Mouse (Mus musculus) MEL-GATA-1-ER (cell line): ENCODE results near the gene 1810055G02Rik.

Source experiments
- DNase-seq: peaks from one replicate; pipeline ENCODE4 v3.0.0-alpha.2; 2012; ENCODE audit warnings: low read depth; ENCODE audit errors: extremely low read depth

1810055G02Rik gene

DNA sequence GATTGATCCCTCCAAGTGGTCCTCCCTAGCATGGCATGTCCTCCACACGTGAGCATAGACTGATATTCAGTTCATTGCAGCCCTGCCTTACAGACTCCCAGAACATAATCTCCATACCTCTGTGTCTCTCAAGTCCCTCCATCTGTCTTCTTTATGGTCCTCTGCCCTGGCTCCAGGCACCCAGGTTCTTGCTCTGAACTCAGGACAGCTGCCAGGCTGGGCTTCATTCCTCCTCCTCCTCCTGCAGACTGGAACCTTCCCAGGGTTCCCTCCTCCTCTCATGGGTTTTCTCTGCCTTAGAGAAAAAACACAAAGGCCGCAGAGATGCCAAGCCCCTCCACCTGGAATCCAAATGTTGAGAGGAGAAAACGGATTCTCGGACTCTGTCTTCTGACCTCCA is 34.6 kb downstream of the 1810055G02Rik start:
- no peak for DNase-seq

DNA sequence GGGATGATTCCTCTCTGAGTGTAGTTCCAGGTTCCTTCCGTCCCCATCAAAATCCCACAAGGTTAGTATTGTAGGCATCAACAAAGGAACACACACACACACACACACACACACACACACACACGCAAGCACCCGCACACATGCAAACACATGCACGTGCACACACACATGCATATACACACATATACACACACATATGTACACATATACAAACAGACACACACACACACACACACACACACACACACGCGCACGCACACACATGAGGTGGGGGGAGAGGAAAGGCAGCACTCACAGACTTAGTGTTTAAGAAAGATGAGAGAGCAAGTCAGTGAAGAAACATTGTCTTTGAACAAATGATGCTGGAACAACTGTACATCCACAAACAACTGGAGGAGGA is 35.3 kb downstream of the 1810055G02Rik start:
- DNase-seq = no peak

DNA sequence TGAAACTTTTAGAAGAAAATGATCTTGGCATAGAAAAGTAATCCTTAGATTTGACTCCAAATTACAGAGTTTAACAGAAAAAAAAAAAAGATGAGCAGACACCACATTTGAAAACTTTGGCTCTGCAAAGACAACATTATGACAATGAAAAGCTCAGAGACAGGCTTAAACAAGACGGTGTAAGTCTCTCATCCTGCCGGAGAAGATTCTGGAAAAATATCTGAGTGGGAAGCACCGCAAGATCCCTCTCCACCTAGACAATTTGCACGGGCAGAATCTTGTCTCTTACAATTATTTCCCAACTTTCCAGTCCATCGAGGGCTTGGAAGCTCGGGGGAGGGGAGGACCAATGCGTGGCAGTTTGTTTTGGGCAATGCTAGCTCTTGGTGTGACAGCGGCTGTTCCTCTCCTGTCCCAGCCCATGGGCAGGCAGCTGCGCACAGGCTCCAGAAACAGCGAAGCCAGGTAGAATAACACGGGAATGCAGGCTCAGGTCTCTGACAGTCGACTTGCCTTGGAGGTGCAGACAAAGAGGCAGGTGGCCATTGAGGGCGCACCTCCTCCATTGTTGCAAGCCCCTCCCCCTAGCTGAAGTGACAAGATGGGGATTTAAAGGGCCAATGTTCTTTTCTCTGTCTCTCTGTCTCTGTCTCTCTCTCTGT is 35.9 kb downstream of the 1810055G02Rik start:
- no peak for DNase-seq

DNA sequence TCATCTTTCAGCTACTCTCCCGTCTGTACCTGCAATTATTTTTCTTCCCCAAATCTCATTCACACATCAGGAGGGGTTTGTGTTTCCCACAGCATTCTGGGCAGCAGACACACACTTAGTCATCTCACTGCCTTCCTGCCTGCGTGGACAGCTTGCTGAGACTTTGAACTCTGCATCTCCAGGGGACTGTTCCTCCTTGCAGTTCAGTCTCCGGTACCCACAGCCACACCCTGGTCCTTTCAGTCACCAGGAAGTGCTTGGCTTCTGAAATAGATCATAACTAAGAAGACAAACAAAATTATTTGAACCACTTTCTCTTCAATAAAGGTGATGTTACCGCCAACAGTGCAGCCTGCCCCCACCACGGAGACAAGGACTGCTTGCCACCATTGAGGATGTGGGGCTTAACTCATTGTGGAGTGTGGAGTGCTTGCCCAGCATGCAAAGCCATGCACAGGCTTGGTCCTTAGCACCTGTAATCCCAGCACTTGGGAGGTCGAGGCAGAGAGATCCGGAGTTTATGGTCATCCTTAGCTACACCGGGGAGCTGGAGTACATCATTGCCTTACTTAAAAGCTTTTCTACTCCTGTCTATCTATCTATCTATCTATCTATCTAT is 44.6 kb downstream of the 1810055G02Rik start:
- no peak for DNase-seq

DNA sequence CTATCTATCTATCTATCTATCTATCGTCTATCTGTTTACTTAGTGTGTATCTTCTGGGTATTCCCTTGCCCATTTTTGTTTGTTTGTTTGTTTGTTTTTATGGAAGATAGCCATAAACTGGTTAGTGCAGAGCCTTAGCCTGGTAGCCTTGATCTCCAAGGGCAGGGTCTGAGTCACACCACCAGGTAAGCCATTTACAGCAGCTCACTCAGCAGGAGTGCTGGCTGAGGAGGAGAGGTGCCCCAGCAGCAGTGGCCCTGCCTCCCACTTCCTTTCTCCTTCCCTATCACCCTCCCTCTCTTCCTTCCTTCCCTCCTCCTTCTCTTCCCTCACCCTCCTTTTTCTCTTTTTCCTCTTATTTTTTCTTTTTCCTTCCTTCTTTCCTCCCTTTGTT is 45.1 kb downstream of the 1810055G02Rik start:
- no peak for DNase-seq

DNA sequence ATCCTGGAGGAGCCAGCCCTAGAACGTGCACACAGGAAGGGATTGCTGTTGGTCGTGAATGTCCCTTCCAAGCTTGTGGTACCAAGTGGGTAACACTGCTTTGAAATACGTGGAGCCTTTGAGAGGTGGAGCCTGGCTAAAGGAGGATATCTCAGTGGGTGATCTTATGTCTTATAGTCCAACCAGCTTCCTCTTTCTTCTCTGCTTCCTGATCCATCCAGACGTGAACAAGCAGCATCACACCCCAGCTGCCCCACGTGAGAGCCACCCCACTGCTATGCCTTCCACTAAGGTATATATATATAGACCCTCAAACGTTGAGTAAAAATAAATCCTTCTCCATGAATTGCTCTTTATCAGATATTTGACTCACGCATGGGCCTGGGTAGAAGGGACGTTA is 45.6 kb downstream of the 1810055G02Rik start:
- peak; percentile 45 for DNase-seq

DNA sequence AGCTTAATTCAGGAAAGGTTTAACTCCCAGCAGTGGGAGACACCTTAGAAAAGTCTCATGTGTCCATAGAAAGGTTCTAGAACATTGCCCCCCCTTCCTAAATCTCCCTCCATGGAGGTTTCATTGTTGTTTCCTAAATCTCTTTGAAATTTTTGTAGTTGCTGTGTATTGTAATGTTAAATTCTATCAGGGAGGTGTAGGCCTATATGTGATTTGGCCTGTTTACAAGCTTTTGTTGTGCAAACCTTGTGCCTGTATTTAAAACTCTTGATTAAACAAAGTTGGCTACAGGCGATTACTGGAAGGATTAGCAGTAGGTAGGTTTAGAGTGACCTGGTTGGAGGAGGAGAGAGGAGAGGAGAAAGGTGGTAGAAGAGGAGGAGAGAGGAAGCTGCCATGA is 49.8 kb downstream of the 1810055G02Rik start:
- no peak for DNase-seq

DNA sequence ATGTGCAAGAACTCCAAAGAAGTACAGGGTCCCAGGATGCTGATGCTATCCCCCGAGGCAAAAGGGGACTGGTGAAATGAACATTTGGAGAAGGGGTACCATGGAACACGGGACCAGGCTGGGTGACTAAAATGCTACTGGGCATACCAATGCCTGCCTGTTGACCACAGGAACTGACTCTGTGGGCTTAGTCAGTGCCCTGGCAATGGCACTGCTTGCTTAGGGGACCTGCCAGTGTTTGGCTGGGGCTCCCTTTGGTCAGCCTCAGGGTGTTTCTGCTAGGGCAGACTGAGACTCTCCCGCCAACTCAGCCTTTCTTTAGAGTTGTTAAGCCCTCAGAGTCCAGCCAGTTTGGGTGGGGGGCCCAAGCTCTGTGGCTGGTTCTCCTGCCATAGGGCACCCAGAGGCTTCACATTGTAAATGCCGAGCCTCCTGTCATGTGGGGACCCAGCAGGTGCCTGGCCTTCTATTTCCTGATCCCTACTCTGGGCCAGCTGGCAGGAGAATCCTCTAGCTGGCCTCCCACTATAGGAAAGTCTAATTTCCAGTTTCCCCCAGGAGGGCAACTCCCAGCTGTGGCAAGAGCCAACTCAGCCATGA is 57.2 kb downstream of the 1810055G02Rik start:
- DNase-seq = no peak

DNA sequence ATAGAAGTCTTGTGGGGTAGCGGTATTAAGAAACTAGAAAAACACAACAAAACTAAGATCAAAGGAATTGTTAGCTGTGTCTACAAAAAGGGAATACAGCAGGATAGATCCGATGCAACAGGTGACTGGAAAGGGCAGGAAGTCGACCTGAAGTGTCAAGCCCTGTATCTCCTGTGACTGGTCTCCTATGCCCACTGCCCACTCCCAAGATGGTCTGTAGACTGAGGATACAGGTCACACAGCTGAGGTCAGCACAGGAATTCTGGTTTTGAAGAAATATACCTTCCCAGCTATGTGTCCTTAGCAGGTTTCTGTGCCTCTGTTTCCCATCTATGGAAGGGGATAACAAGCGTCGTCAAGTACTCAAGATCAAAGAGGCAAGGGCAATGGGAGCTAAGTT is 58.3 kb downstream of the 1810055G02Rik start:
- no peak for DNase-seq

DNA sequence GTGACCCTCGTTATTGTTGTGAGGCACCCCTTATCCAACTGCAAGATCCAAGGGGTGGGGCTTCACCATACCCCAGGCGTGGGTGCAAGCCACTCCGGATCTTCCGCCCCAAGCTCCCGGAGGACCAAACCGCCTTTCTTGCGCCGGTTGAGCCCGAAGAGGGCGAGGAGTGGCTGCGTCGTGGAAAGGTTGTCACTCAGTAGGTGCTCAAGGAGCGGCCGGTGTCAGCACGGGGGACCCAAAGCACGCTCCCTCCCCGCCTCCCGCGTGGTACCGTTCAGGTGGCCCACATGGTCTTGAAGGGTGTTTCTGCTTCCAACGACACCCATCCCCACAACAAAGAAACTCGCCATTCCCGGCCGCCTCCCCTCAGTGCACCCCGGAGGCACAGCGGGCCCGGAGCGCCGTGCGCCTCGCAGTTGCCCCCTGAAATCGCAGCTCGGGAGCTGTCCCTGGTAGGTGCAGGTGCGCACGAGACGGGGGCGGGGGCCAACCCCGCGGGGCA is 59.2 kb downstream of the 1810055G02Rik start, which contains the start of gene Kmt5b:
Gene Kmt5b, plus strand, starts transcription at position 146 of the 505 bp plus-strand sequence.
- peak; percentile 31 for DNase-seq
